8 mouse cellular contexts compared by ENCODE assay signal in genomic region chrX:113184569-113185229, GRCm38 (mm10). TPM values are rescaled to one million over a fixed set of nuclear protein-coding genes. Genes with fewer than 3 reads are reported as not detected.
DNase-seq lines count a peak whose midpoint lies in the region; ATAC-seq and TF ChIP-seq lines count a peak whose summit lies in the region.

No protein-coding gene starts in this region.

- H3K4me1 ChIP-seq in heart, embryonic 14.5 days (ENCODE audit: control insufficient read depth in 2 of 2, insufficient read depth in 2 of 2, low read length in 2 of 2) = no peaks in the 10 kb centered on the region
- H3K4me1 ChIP-seq in G1E (ENCODE audit: insufficient read depth, low read depth, low read length) = no peaks in the 10 kb centered on the region; the same call in 1 of the 2 replicates
- H3K4me1 ChIP-seq in forebrain, embryonic 12.5 days = no peaks in the 10 kb centered on the region
- no peaks in the 10 kb centered on the region for H3K4me1 ChIP-seq in limb, embryonic 15.5 days
- H3K4me1 ChIP-seq in stomach, embryonic 14.5 days (ENCODE audit: control insufficient read depth, insufficient read depth, low read length) = no peaks in the 10 kb centered on the region

- ATAC-seq in heart, embryonic 14.5 days (ENCODE audit: insufficient number of reproducible peaks, insufficient read depth, low FRiP score, low read depth) = no peak
- ATAC-seq in G1E (ENCODE audit: extremely low read depth, insufficient number of reproducible peaks, low FRiP score, poor library complexity, severe bottlenecking) = no peak
- no peak for ATAC-seq in forebrain, embryonic 12.5 days (ENCODE audit: low FRiP score)
- ATAC-seq in limb, embryonic 15.5 days (ENCODE audit: insufficient number of reproducible peaks, low FRiP score, low TSS enrichment, low read depth) = no peak
- no peak for ATAC-seq in stomach, embryonic 14.5 days (ENCODE audit: insufficient number of reproducible peaks, insufficient read depth, low FRiP score, low read depth)

- peak overlapping the region; percentile 80 to 91 for H3K27ac ChIP-seq in heart, embryonic 14.5 days (replicated peaks in 1 of 2; ENCODE audit: control insufficient read depth in 1 of 2, insufficient read depth in 1 of 2, low read depth in 2 of 2, low read length in 2 of 2)
- peak overlapping the region; percentile 74 for H3K27ac ChIP-seq in forebrain, embryonic 12.5 days
- H3K27ac ChIP-seq in limb, embryonic 15.5 days = peak overlapping the region; percentile 83
- H3K27ac ChIP-seq in stomach, embryonic 14.5 days (ENCODE audit: low read length) = peak overlapping the region; percentile 66

- no peaks in the 10 kb centered on the region for H3K9me3 ChIP-seq in heart, embryonic 14.5 days (ENCODE audit: control insufficient read depth, low read length)
- H3K9me3 ChIP-seq in G1E (replicated peaks) = no peaks in the 10 kb centered on the region
- H3K9me3 ChIP-seq in forebrain, embryonic 12.5 days = no peaks in the 10 kb centered on the region
- no peaks in the 10 kb centered on the region for H3K9me3 ChIP-seq in limb, embryonic 15.5 days
- no peaks in the 10 kb centered on the region for H3K9me3 ChIP-seq in stomach, embryonic 14.5 days (ENCODE audit: control insufficient read depth, low read depth, low read length)

- H3K9ac ChIP-seq in heart, embryonic 14.5 days (ENCODE audit: low read length) = peak overlapping the region; percentile 74
- H3K9ac ChIP-seq in forebrain, embryonic 12.5 days = peak overlapping the region; percentile 50
- H3K9ac ChIP-seq in limb, embryonic 15.5 days = peak overlapping the region; percentile 31; the same call in 1 of the 2 replicates
- H3K9ac ChIP-seq in stomach, embryonic 14.5 days (replicated peaks; ENCODE audit: low read depth, low read length) = peak overlapping the region; percentile 25; the same call in 1 of the 2 replicates

- no peak for TF ChIP-seq CTCF in G1E (IDR thresholded peaks at IDR 0.05; ENCODE audit: low read depth, low read length)

- no peaks in the 10 kb centered on the region for H3K27me3 ChIP-seq in heart, embryonic 14.5 days (ENCODE audit: control insufficient read depth, insufficient read depth, low read length)
- H3K27me3 ChIP-seq in G1E (ENCODE audit: insufficient read depth, low read length) = no peaks in the 10 kb centered on the region
- H3K27me3 ChIP-seq in forebrain, embryonic 12.5 days = no peaks in the 10 kb centered on the region
- no peaks in the 10 kb centered on the region for H3K27me3 ChIP-seq in limb, embryonic 15.5 days
- H3K27me3 ChIP-seq in stomach, embryonic 14.5 days (ENCODE audit: control insufficient read depth, insufficient read depth, low read length) = no peaks in the 10 kb centered on the region

- 12% methylated on average over 17 of the region's 17 CpGs for WGBS in heart, embryonic 14.5 days
- 19% methylated on average over 17 of the region's 17 CpGs for WGBS in forebrain, embryonic 12.5 days
- 18% methylated on average over 17 of the region's 17 CpGs for WGBS in limb, embryonic 15.5 days
- 16% methylated on average over 17 of the region's 17 CpGs for WGBS in stomach, embryonic 14.5 days

- intact Hi-C loops in heart, postnatal 14 days (cut with DNase I) = loop anchor here (10.0 kb wide), 1 partner anchor 120 kb away; no protein-coding TSS in a partner anchor

- H3K4me2 ChIP-seq in heart, embryonic 14.5 days (ENCODE audit: low read length) = peak overlapping the region; percentile 57
- peak overlapping the region; percentile 49 for H3K4me2 ChIP-seq in forebrain, embryonic 12.5 days
- H3K4me2 ChIP-seq in limb, embryonic 15.5 days = peak overlapping the region; percentile 36; the same call in 1 of the 2 replicates
- H3K4me2 ChIP-seq in stomach, embryonic 14.5 days (replicated peaks; ENCODE audit: low read depth, low read length) = peak overlapping the region; percentile 38

- H3K36me3 ChIP-seq in heart, embryonic 14.5 days (ENCODE audit: control insufficient read depth, insufficient read depth, low read length) = no peaks in the 10 kb centered on the region
- no peaks in the 10 kb centered on the region for H3K36me3 ChIP-seq in G1E (replicated peaks)
- no peaks in the 10 kb centered on the region for H3K36me3 ChIP-seq in forebrain, embryonic 12.5 days (replicated peaks)
- H3K36me3 ChIP-seq in limb, embryonic 15.5 days = no peaks in the 10 kb centered on the region
- H3K36me3 ChIP-seq in stomach, embryonic 14.5 days (ENCODE audit: control insufficient read depth, insufficient read depth, low read length) = no peaks in the 10 kb centered on the region

- H3K4me3 ChIP-seq in heart, embryonic 14.5 days (ENCODE audit: control insufficient read depth in 1 of 2, insufficient read depth in 1 of 2, low read depth in 1 of 2, low read length in 2 of 2) = peak overlapping the region; percentile 54 to 82
- peak overlapping the region; percentile 76 for H3K4me3 ChIP-seq in G1E (ENCODE audit: low read depth, low read length)
- peak overlapping the region; percentile 49 for H3K4me3 ChIP-seq in forebrain, embryonic 12.5 days (replicated peaks)
- H3K4me3 ChIP-seq in limb, embryonic 15.5 days = peak overlapping the region; percentile 52
- peak overlapping the region; percentile 45 for H3K4me3 ChIP-seq in stomach, embryonic 14.5 days (ENCODE audit: low read depth, low read length)

- DNase-seq in heart, postnatal 14 days = no peak
- no peak for DNase-seq in G1E (ENCODE audit: low spot score)
- DNase-seq in gastrocnemius, postnatal 25 days = no peak
- DNase-seq in right cerebral cortex, postnatal 14 days = no peak

RNA-seq across cellular contexts. Expression of gene Chm, which starts 0.6 kb away (rescaled TPM):
- polyA plus RNA-seq in heart, embryonic 14.5 days (2014; fragmentation: Nextera tagmentation; extraction: Ambion mirVana) = 11.8 and 13.0 TPM in 2 replicates
- total RNA-seq in heart, postnatal 14 days (2021) = 10 to 100 TPM; 11.6 to 12.1 TPM
- 36.5 and 37.1 TPM in 2 replicates for total RNA-seq in G1E (2014; fragmentation: Nextera tagmentation)
- 29.7 and 37.2 TPM in 2 replicates for total RNA-seq in G1E (2017)
- 0.97 and 0.99 TPM in 2 replicates for polyA plus RNA-seq in G1E (2012)
- 15.0 and 16.6 TPM in 2 replicates for polyA plus RNA-seq in forebrain, embryonic 12.5 days (2016; fragmentation: Nextera tagmentation; extraction: Ambion mirVana)
- polyA plus RNA-seq in limb, embryonic 15.5 days (2015; fragmentation: Nextera tagmentation; extraction: Ambion mirVana) = 11.5 and 11.6 TPM in 2 replicates
- polyA plus RNA-seq in stomach, embryonic 14.5 days (2014; fragmentation: Nextera tagmentation; extraction: Ambion mirVana) = 18.0 and 18.5 TPM in 2 replicates
- total RNA-seq in gastrocnemius, postnatal 25 days (2021) = 10 to 100 TPM; 10.1 to 11.0 TPM
